Mouse (Mus musculus): ENCODE measurements around the gene Surf1. TPM values are rescaled to one million over a fixed set of nuclear protein-coding genes. Genes with fewer than 3 reads are reported as not detected.

Gene Surf1
- 16.2 and 34.5 TPM in 2 replicates for polyA plus RNA-seq (2012; ENCODE audit: low replicate concordance)

DNA sequence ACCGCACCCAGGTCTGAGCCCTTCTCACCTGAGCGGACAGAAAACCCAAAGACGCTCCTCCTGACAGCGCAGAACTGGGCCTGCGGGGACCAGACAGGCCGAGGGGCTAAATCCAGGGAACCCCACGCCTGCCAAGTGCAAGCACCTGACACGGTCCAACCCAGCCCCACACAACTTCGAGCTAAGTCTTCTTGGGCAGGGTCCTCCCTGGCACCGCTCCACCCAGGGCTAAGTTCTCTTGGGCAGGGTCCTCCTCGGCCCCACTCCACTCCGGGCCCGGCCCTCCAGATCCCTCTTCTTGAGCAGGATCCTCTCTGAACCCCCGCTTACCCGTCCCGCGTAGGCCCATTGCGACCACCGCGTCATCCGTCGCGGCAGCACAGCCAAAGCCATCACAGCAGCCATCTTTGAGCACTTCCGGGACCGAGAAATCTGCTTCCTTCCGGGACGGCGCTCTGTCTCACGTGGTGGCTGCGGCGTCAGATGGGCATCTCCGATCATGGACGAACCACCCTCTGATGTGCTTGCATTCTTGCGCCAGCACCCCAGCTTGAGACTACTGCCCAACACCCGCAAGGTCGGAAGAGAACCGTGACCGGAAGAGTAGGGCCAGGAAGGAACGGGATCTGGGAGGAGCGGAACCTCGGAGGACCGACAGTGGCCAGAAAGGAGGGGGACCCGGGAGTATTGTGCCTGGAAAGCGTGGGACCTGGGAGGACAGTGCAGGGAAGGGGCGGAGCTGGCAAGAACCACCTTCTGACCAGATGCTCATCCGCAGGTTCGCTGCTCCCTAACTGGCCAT lies at the start of gene Surf1, which contains the start of gene Surf2:
Surf1 (minus strand) TSS at position 604 of the 802 bp plus-strand sequence.
Surf2 (plus strand) TSS at position 441 of the 802 bp plus-strand sequence.

DNA sequence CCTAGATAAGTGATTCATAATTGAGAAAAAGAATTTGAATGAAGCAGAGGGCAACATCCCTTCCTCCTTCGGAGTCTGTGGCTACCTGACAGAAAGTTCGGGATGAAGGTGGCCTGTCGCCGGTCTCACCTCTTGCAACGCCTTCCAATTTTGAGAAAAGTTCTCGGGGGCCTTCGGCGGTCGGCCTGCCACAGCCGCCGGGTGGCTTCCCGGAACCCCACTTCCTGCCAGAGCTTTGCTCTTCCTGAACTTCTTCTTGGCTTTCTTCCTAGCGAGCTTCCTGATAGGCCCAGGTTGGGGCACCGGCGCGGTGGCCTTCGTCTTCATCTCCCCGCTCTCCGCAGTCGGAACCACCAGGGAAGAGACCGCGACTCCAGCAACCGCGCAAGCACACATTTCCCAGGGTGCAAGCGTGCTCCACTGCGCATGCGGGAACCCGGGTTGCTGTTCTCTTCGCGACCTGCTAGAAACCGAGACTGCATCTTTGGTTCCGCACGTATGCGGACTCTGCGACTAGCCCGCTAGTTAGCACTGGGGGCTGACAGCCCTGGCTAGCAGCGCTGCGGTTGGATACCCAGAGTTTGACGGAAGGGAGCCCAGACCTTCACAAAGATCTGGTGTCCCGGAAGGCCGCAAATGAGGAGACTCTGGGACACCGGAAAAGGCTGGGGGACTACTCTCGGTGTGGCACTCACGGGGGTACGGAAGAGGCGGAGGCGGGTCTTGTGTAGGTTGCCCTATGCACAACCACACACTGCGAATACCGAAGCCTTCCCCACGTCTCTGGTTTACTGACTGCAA lies 47.8 kb upstream of the Surf1 start, which contains the start of gene Rexo4:
Rexo4 (minus strand) TSS at position 464 of the 801 bp plus-strand sequence.

GRCm38 (mm10) chr2:26933304-26934055 lies 17.1 kb upstream of the Surf1 start, which contains the start of the genes Surf4 and Stkld1:
Surf4 (minus strand) TSS chr2:26933928.
Stkld1 (plus strand) TSS chr2:26934047.

GRCm38 (mm10) chr2:26910124-26910993 lies 6.0 kb downstream of the Surf1 start, which contains the start of the genes Med22 and Rpl7a:
Med22 (minus strand) TSS chr2:26910677.
Rpl7a (plus strand) TSS chr2:26910764.

DNA sequence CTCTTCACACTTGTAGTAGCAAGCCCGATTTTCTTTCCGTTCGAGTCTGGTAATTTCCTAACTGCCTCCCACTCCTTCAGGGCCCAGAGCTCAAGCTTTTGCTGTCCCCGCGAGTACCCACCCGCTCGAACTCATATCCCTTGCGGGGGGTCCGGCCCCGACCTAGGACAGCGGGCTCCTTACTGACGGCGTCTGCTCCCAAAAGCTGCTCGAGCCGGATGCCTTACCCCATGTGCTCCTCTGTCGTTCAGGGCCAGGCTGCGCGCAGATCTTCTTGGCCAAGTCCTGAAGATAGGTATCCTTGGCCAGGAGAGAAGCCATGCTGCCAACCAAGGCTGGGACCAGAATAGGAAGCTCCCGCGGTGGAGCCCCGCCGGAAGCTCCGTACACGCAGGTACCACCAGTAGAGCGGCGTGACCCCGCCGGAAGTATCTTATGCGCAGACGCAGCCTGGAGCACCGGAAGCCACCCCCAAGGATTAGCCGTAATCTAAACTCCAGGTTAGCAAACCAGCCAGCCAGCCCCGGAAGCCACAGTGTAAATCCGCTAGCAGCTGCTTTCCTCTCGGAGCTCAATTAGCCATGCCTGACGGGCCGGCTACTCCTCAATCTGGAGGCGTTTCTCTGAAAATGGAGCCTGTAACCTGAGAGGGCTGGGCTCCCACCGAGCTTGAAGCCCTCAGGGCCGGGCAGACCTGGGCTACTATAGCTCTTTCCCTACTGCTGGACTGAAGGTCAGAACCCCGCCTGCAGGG lies 13.7 kb downstream of the Surf1 start, which contains the start of gene Surf6:
Surf6 (minus strand) TSS at position 413 of the 754 bp plus-strand sequence.

DNA sequence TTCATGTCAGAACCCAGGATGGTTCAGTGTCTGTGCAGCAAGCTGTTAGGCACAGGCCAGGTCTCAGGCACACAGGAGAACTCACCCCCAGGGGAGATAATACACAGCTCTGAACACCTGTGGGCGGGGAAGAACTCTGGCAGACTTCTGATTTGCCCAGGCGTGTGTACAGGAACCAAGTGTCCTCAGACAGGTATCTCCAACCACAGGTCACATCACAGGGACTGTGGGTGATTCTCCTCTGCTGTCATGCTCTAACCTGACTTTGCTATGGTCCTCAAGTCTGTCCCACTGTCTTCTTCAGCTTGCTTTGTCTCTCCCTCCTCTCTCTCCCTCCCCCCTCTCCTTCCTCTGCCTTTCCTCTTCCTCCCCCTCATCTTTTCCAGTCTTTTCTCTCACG lies 51.5 kb downstream of the Surf1 start, which contains the start of gene Abo:
Abo (minus strand) TSS at position 101 of the 400 bp plus-strand sequence.

Other genes with a start within 250 kb of the Surf1 start
- gene Lcn4, start 245.2 kb downstream of the Surf1 start, polyA plus RNA-seq (2012; ENCODE audit: low replicate concordance) = 0.49 TPM in 1 of 2 replicates, not detected in the other
- gene Abo, start 51.6 kb downstream of the Surf1 start, polyA plus RNA-seq (2012; ENCODE audit: low replicate concordance) = not detected in 2 replicates
- gene Surf6, start 13.7 kb downstream of the Surf1 start, polyA plus RNA-seq (2012; ENCODE audit: low replicate concordance) = 17.3 and 24.2 TPM in 2 replicates
- 30.0 and 42.0 TPM in 2 replicates for gene Med22, start 5.9 kb downstream of the Surf1 start, polyA plus RNA-seq (2012; ENCODE audit: low replicate concordance)
- gene Rpl7a, start 5.8 kb downstream of the Surf1 start, polyA plus RNA-seq (2012; ENCODE audit: low replicate concordance) = 1,773 and 2,822 TPM in 2 replicates
- 3.5 and 9.7 TPM in 2 replicates for gene Surf2, start 163 bp downstream of the Surf1 start, polyA plus RNA-seq (2012; ENCODE audit: low replicate concordance)
- gene Surf4, start 17.4 kb upstream of the Surf1 start, polyA plus RNA-seq (2012; ENCODE audit: low replicate concordance) = 81.8 and 126 TPM in 2 replicates
- 0.08 and 0.20 TPM in 2 replicates for gene Stkld1, start 17.5 kb upstream of the Surf1 start, polyA plus RNA-seq (2012; ENCODE audit: low replicate concordance)
- gene Rexo4, start 47.9 kb upstream of the Surf1 start, polyA plus RNA-seq (2012; ENCODE audit: low replicate concordance) = 114 and 123 TPM in 2 replicates
- gene Adamts13, start 56.9 kb upstream of the Surf1 start, polyA plus RNA-seq (2012; ENCODE audit: low replicate concordance) = 0.13 and 0.31 TPM in 2 replicates
- gene Cacfd1, start 93.4 kb upstream of the Surf1 start, polyA plus RNA-seq (2012; ENCODE audit: low replicate concordance) = 13.2 and 37.1 TPM in 2 replicates
- gene Slc2a6, start 111.5 kb upstream of the Surf1 start, polyA plus RNA-seq (2012; ENCODE audit: low replicate concordance) = 18.4 and 23.1 TPM in 2 replicates
- not detected in 2 replicates for gene Mymk, start 155.6 kb upstream of the Surf1 start, polyA plus RNA-seq (2012; ENCODE audit: low replicate concordance)
- gene Adamtsl2, start 162.8 kb upstream of the Surf1 start, polyA plus RNA-seq (2012; ENCODE audit: low replicate concordance) = 0.08 and 1.0 TPM in 2 replicates
- gene Fam163b, start 226.0 kb upstream of the Surf1 start, polyA plus RNA-seq (2012; ENCODE audit: low replicate concordance) = 0.07 TPM in 1 of 2 replicates, not detected in the other
- gene Dbh, start 248.7 kb upstream of the Surf1 start, polyA plus RNA-seq (2012; ENCODE audit: low replicate concordance) = not detected in 2 replicates

All from hematopoietic multipotent progenitor cell, adult 10-12 weeks (in vitro differentiated cells).